Mouse (Mus musculus) hindbrain, postnatal 0 days (tissue): Measurements from ENCODE around the gene Gabrp. TPM values are rescaled to one million over a fixed set of nuclear protein-coding genes. Genes with fewer than 3 reads are reported as not detected.
A peak's percentile ranks its signal among the peaks of the same experiment; 100 is the strongest.

Experiments
- ATAC-seq: fragments of 200-750 bp; cut with Nextera tagmentation; 2 replicates; pipeline ENCODE4 v1.8.0; 2017; ENCODE audit warnings: mild to moderate bottlenecking, moderate TSS enrichment, moderate library complexity
- DNase-seq: peaks from one replicate; pipeline ENCODE4 v3.0.0-alpha.2; 2015; ENCODE audit warnings: low spot score
- H3K27ac ChIP-seq: fragments of 300-500 bp; sonication (generic); 2 replicates; pipeline ENCODE4 v1.5.1; 2014; ENCODE audit warnings: mild to moderate bottlenecking
- H3K27me3 ChIP-seq: fragments of 300-500 bp; sonication (generic); 2 replicates; pipeline ENCODE4 v1.6.1; 2014; ENCODE audit warnings: low read length, mixed read lengths; ENCODE audit not compliant: insufficient read depth
- H3K36me3 ChIP-seq: fragments of 300-500 bp; sonication (generic); 2 replicates; pipeline ENCODE4 v1.6.1; 2014; ENCODE audit warnings: low read length, mixed read lengths; ENCODE audit not compliant: insufficient read depth
- H3K4me1 ChIP-seq: fragments of 300-500 bp; sonication (generic); 2 replicates; pipeline ENCODE4 v1.6.1; 2014; ENCODE audit warnings: antibody characterized with exemption, low read length, mixed read lengths; ENCODE audit not compliant: insufficient read depth
- H3K4me2 ChIP-seq: fragments of 300-500 bp; sonication (generic); 2 replicates; pipeline ENCODE4 v1.6.1; 2014; ENCODE audit warnings: low read depth, mild to moderate bottlenecking, low read length, moderate library complexity, mixed read lengths
- H3K4me3 ChIP-seq: fragments of 300-500 bp; sonication (generic); 2 replicates; pipeline ENCODE4 v1.5.1; 2014; ENCODE audit warnings: low read length
- H3K9ac ChIP-seq: fragments of 300-500 bp; sonication (generic); replicated peaks from 2 replicates; pipeline ENCODE4 v1.6.1; 2014; ENCODE audit warnings: mild to moderate bottlenecking, low read length, moderate library complexity, mixed read lengths
- H3K9me3 ChIP-seq: fragments of 300-500 bp; sonication (generic); 2 replicates; pipeline ENCODE4 v1.6.1; 2016; ENCODE audit warnings: low read length, mixed read lengths
- CTCF ChIP-seq: IDR thresholded peaks from 2 replicates; pipeline ENCODE4 v1.5.1; 2016; ENCODE audit warnings: antibody characterized with exemption, control low read depth, low read depth
- WGBS: fragments of 180-500 bp; shearing (Covaris S2); extraction: QIAGEN DNeasy Blood & Tissue Kit; methylation state at CpG from one replicate; pipeline ENCODE4 v1.1.7; 2014; 5-methylcytosine and 5-hydroxymethylcytosine counted together
- polyA plus RNA-seq: library from polyadenylated mRNA; unstranded; fragments of >200 nt; fragmentation: Nextera tagmentation; extraction: Ambion mirVana; gene quantifications from 2 replicates; pipeline ENCODE4 v1.2.1, GENCODE M21; 2015
- total RNA-seq: library from RNA; depleted of rRNA; stranded (reverse); fragments of >200 nt; gene quantifications from 2 replicates; pipeline ENCODE4 v1.2.3, GENCODE M21; 2014; rRNA removed

Gabrp gene
- total and polyA plus RNA-seq, 2 experiments from 2014 or later, result 0.10 TPM; not detected in 1

GRCm38 (mm10) chr11:33534541-33534940 is 44.2 kb downstream of the Gabrp start:
- H3K27ac ChIP-seq, result no peak overlapping the region
- DNase-seq, result no peak
- TF ChIP-seq CTCF, result no peak
- H3K4me2 ChIP-seq, result no peak overlapping the region
- no peak for ATAC-seq
- no peaks in the 10 kb centered on the region for H3K36me3 ChIP-seq
- no peaks in the 10 kb centered on the region for H3K4me1 ChIP-seq
- WGBS, result 91% methylated on average over 4 of the region's 4 CpGs
- no peaks in the 10 kb centered on the region for H3K27me3 ChIP-seq
- no peaks in the 10 kb centered on the region for H3K9me3 ChIP-seq
- H3K4me3 ChIP-seq, result no peak overlapping the region
- no peak overlapping the region for H3K9ac ChIP-seq

- no peak overlapping the region for H3K4me2 ChIP-seq
- no peaks in the 10 kb centered on the region for H3K9me3 ChIP-seq
- 66% methylated on average over 3 of the region's 3 CpGs for WGBS
- H3K27ac ChIP-seq, result no peak overlapping the region
- ATAC-seq (no peak), DNase-seq (no peak)
- no peak for TF ChIP-seq CTCF
- H3K36me3 ChIP-seq, result no peaks in the 10 kb centered on the region
- no peak overlapping the region for H3K9ac ChIP-seq
- no peak overlapping the region for H3K4me3 ChIP-seq
- no peaks in the 10 kb centered on the region for H3K4me1 ChIP-seq
- H3K27me3 ChIP-seq, result no peaks in the 10 kb centered on the region
Observed at GRCm38 (mm10) chr11:33533577-33533976, 45.2 kb downstream of the Gabrp start.

GRCm38 (mm10) chr11:33529576-33529975 is 49.2 kb downstream of the Gabrp start:
- Histone ChIP-seq H3K36me3 (no peaks in the 10 kb centered on the region), H3K4me1 (no peaks in the 10 kb centered on the region), H3K4me2 (no peak overlapping the region), H3K27ac (no peak overlapping the region), H3K4me3 (no peak overlapping the region), H3K27me3 (no peaks in the 10 kb centered on the region), H3K9me3 (no peaks in the 10 kb centered on the region), H3K9ac (no peak overlapping the region)
- DNase-seq, result no peak
- TF ChIP-seq CTCF, result no peak
- WGBS, result 77% methylated on average over 2 of the region's 2 CpGs
- ATAC-seq, result no peak

- Histone ChIP-seq H3K4me1 (no peaks in the 10 kb centered on the region), H3K36me3 (no peaks in the 10 kb centered on the region), H3K27ac (peak within 1 kb of the TSS; percentile 81), H3K9me3 (no peaks in the 10 kb centered on the region), H3K27me3 (no peaks in the 10 kb centered on the region), H3K9ac (peak within 1 kb of the TSS; percentile 79), H3K4me2 (peak within 1 kb of the TSS; percentile 64), H3K4me3 (peak within 1 kb of the TSS; percentile 55)
- DNase-seq, result peak; percentile 76
- 2% methylated on average over 37 of the region's 72 CpGs for WGBS
- TF ChIP-seq CTCF, result no peak
- ATAC-seq, result peak; percentile 80
Observed at GRCm38 (mm10) chr11:33513376-33513991, 65.3 kb downstream of the Gabrp start, which contains the start of gene Ranbp17. TSS of gene Ranbp17 (minus strand) at chr11:33513746.

- Histone ChIP-seq H3K4me3 (peak overlapping the region; percentile 55), H3K27ac (peak overlapping the region; percentile 81), H3K4me1 (no peaks in the 10 kb centered on the region), H3K4me2 (peak overlapping the region; percentile 64), H3K36me3 (no peaks in the 10 kb centered on the region), H3K9me3 (no peaks in the 10 kb centered on the region), H3K9ac (peak overlapping the region; percentile 79), H3K27me3 (no peaks in the 10 kb centered on the region)
- peak; percentile 70 for TF ChIP-seq CTCF
- DNase-seq (peak; percentile 88), ATAC-seq (peak; percentile 97)
- WGBS, result under 1% methylated on average over 41 of the region's 43 CpGs
Observed at GRCm38 (mm10) chr11:33512854-33513375, 65.8 kb downstream of the Gabrp start.

- no peak overlapping the region for H3K27ac ChIP-seq
- H3K27me3 ChIP-seq, result no peaks in the 10 kb centered on the region
- no peak for ATAC-seq
- no peaks in the 10 kb centered on the region for H3K9me3 ChIP-seq
- H3K9ac ChIP-seq, result no peak overlapping the region
- H3K36me3 ChIP-seq, result no peaks in the 10 kb centered on the region
- no peak overlapping the region for H3K4me2 ChIP-seq
- no peaks in the 10 kb centered on the region for H3K4me1 ChIP-seq
- no peak for DNase-seq
- no peak overlapping the region for H3K4me3 ChIP-seq
- no peak for TF ChIP-seq CTCF
Observed at GRCm38 (mm10) chr11:33509401-33509800, 69.4 kb downstream of the Gabrp start.

Other genes starting within 250 kb of the Gabrp start
- gene Ranbp17, start 65.2 kb downstream of the Gabrp start, total RNA-seq, result 7.9 and 10.0 TPM in 2 replicates
- 6.5 and 8.1 TPM in 2 replicates for gene Ranbp17, start 65.2 kb downstream of the Gabrp start, polyA plus RNA-seq
- gene D130052B06Rik, start 20.3 kb upstream of the Gabrp start, total RNA-seq, result not detected in 2 replicates
- not detected in 2 replicates for gene D130052B06Rik, start 20.3 kb upstream of the Gabrp start, polyA plus RNA-seq